Mouse (Mus musculus) myocyte (in vitro differentiated cells): Measurements from ENCODE around the gene Klhl11.

Experiments used
- MAX ChIP-seq: IDR thresholded peaks from one replicate; pipeline ENCODE4 v1.6.1; 2011; ENCODE audit warnings: low read depth, mild to moderate bottlenecking, control low read depth
- POLR2A ChIP-seq: IDR thresholded peaks from one replicate; pipeline ENCODE4 v1.6.1; 2011; ENCODE audit warnings: low read depth, mild to moderate bottlenecking, control low read depth, moderate library complexity; ENCODE audit not compliant: insufficient read length
- POLR2AphosphoS2 ChIP-seq: IDR thresholded peaks from one replicate; pipeline ENCODE4 v1.6.1; 2011; ENCODE audit warnings: low read depth, control low read depth; ENCODE audit not compliant: insufficient read length
- REST ChIP-seq: IDR thresholded peaks from one replicate; pipeline ENCODE4 v1.6.1; 2011; ENCODE audit warnings: mild to moderate bottlenecking, control low read depth, moderate library complexity; ENCODE audit not compliant: insufficient read depth, insufficient read length
- SRF ChIP-seq: IDR thresholded peaks from one replicate; pipeline ENCODE4 v1.6.1; 2011; ENCODE audit warnings: low read depth; ENCODE audit not compliant: control insufficient read depth, insufficient read length
- TCF12 ChIP-seq: IDR thresholded peaks from one replicate; pipeline ENCODE4 v1.6.1; 2011; ENCODE audit warnings: mild to moderate bottlenecking, control low read depth; ENCODE audit not compliant: poor library complexity, insufficient read depth, severe bottlenecking
- USF1 ChIP-seq: IDR thresholded peaks from one replicate; pipeline ENCODE4 v1.6.1; 2011; ENCODE audit warnings: low read depth, mild to moderate bottlenecking, control low read depth, moderate library complexity

DNA sequence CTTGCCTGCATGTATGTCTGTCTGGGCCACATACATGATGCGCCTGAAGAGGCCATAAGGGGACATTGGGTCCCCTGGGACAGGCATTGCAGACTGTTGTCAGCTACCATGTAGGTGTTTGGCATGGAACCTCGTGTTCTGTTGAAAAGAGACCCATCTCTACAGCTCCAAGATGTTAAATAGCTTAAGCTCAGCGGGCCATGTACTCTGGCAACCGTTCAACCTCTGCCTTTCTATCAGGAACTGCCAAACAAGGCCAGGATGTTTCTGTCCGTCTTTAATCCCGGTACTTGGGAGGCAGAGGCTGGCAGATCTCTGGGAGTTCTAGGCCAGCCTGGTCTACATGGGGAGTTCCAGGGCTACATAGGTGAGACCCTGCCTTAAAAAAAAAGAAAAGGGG lies 29.9 kb downstream of the Klhl11 start:
- TF ChIP-seq REST (no peak), SRF (no peak), POLR2A (no peak), POLR2AphosphoS2 (no peak), MAX (no peak), TCF12 (no peak), USF1 (no peak)
